Mouse (Mus musculus): ENCODE results near the gene Itpka.

Itpka gene

GRCm38 (mm10) chr2:119757601-119758100 is 15.5 kb downstream of the Itpka start:
- no peak for DNase-seq (ENCODE audit: low read depth, low spot score)

DNA sequence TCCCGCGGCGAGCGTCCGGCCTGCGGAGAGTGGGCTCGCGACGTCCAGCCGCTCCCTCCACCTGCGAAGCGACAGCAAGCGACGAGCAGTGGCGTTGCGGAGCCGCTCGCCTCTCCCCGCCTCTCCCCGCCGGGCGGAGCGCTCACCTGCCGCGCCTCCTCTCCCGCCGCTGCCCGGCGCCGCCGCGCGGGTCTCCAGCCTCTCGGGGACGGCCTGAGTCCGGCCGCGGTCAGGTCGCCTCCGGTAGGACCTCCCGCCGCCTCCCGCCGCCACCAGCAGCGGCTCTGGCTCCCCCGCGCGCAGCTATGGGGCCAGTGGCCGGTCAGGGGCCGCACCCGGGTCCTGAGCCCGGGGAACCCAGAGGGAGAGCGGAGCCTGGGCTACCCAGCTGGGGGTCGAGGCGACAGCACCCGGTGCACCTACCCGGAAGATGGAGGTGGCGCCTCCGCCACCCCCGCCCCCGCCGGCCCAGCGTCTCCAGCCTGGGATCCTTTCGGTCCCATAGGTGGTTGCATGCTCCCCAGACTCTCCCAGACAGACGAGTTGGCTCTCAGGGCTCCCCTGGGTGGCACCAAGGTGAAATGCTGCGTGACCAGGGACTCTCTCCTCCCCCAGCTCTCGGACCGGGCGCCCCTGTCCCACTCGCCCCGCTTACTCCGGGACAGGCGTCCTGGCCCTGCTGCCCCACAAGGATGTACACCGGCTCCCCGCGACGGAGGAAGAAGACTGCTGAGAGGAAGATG is 16.1 kb downstream of the Itpka start:
- no peak for DNase-seq (ENCODE audit: low read depth, low spot score)

DNA sequence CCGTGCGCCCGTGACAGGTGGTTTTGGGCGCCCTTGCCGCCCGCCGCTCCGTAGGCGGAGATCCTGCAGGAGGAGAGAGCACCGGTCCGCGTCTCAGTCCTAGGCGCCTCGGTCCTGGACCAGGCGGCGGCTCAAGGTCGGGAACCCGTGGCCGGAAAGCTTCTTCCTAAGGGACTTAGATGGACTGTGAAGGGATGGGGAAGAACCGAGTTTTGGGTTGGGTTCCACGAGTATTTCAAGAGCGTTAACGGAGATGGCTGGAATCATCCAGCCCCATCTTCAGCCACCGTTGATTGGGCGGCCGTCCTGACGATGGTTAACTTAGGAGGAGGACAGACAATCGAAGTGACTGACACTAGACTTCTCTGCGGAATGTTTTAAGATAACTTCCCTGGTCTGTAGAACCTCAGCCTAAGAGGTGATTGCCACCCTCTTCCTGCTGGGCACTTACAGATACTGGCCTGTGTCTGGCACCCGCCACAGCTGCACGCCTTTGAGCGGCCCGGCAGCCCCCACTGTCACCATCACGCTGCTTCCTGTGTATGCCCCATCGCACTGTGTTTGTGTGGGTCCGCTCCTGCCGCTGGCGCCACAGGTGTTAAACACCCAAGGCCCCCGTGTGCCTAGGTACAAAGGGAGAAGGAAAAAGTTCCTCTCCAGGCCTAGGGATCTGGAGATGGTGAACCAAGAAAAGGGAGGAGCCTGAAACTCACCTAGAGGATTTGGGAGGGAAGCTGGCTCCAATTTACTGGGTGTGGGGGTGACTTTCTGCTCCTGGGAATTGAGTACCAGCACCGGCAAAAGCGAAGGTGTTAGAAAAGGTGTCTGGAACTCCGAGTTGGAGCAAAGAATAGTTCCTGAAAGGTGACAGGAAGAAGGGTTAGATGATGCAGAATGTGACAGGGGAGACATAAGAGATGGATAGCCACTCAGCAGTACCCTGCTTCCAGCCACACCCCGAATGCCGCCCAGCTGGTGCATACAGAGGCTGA is 17.0 kb downstream of the Itpka start:
- no peak for DNase-seq (ENCODE audit: low read depth, low spot score)

- no peak for DNase-seq (ENCODE audit: low read depth, low spot score)
Observed at GRCm38 (mm10) chr2:119760251-119760650, 18.1 kb downstream of the Itpka start, which contains the start of gene Ltk. TSS of gene Ltk (minus strand) at chr2:119760431.

GRCm38 (mm10) chr2:119762276-119762675 is 20.1 kb downstream of the Itpka start:
- no peak for DNase-seq (ENCODE audit: low read depth, low spot score)

DNA sequence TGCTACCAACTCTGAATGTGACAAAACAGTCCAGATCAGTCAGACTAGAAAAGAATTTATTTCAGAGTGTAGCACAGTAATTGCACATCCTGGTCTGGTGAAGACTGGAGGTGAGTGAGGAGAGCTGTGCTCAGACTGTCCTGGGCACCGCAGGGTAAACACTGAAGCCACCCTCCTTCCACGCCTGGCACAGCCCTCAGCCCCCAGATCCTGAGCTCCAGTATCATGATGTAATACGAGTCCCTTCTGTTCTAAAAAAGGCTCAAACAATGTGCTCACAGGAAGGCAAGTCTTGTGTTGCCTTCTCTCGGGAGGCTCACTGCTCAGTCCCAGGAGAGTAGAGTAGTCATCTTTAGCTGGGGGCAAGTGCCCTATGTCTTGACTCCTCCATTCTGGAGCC is 21.8 kb downstream of the Itpka start:
- DNase-seq (ENCODE audit: low read depth, low spot score) = no peak

DNA sequence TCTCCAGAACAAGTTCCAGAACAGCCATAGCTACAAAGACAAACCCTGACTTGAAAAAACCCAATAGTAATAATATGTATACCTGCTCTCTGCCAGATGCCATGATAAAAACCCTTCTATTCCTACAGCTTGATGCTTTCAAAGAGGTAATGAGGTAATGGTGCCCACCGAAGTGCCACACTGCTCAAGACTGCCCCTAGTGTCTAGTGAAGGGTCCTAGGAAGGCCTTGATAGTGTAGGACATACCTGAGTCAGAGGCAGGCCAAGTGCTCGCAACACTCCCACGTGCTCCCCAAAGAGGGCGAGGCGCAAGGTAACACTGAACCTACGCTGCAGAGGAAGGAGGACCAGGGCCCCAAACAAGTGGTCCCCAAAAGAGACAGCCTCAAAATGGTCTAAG is 25.1 kb downstream of the Itpka start:
- no peak for DNase-seq (ENCODE audit: low read depth, low spot score)

- peak; percentile 29 for DNase-seq (ENCODE audit: low read depth, low spot score)
Observed at GRCm38 (mm10) chr2:119787206-119787883, 45.2 kb downstream of the Itpka start, which contains the start of gene Rpap1. TSS of gene Rpap1 (minus strand) at chr2:119787537.

DNA sequence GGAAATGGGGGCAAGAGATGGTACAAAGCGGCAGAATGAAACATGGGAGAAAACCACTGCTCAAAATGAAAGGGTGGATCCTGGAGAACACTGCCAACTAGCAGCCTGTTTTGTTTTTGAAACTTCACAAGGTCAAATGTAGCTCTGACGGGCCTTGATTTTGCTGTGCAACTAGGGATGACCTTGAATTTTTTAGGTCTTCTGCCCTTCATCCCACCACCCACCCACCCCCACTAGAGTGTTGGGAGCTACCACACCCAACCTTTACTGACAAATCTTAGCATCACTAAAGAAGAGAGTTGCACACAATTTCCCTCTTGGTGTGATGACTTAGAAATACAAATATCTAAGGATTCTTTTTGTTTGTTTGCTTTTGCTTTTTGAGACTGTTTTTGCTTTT is 47.9 kb downstream of the Itpka start:
- DNase-seq (ENCODE audit: low read depth, low spot score) = no peak

- no peak for DNase-seq (ENCODE audit: low read depth, low spot score)
Observed at GRCm38 (mm10) chr2:119797279-119797783, 55.2 kb downstream of the Itpka start, which contains the start of gene Tyro3. TSS of gene Tyro3 (plus strand) at chr2:119797733.

GRCm38 (mm10) chr2:119798246-119798927 is 56.2 kb downstream of the Itpka start:
- DNase-seq (ENCODE audit: low read depth, low spot score) = no peak

GRCm38 (mm10) chr2:119799181-119799960 is 57.2 kb downstream of the Itpka start:
- no peak for DNase-seq (ENCODE audit: low read depth, low spot score)

DNA sequence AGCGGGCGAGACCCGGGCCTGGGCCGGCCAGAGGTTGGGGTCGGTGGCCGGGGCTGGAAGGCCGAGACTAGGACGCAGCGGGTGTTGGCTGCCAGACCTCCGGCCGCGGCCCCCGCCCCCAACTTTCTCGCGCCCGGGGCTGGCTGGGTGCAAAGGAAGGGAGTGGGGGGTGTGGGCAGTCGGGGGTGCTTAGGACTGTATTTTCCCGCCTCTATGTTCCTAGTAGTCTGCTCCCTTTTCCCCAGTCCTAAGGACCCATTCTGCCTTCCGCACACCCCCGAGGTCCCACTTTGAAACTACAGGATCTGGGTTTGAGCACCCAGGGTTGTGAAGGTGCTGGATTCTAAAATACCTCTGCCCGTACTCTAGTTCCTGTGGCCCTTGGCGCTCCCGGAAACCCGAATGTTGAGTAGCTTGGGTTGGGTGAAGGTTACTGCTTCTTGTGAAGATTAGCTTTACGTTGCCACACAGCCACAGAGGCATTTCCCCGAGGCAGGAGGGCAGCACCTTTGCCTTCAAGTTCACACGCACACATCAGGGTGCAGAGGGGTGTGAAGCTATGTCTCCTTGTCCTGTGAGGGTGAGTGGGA is 57.9 kb downstream of the Itpka start:
- DNase-seq (ENCODE audit: low read depth, low spot score) = no peak

All from WW6 (cell line).